Mouse (Mus musculus) cerebellum, adult 2 months (tissue): Measurements from ENCODE around the gene Rtp4. TPM values are rescaled to one million over a fixed set of nuclear protein-coding genes. Genes with fewer than 3 reads are reported as not detected.

Experiments used
- DNase-seq, 2 experiments: peaks; one replicate each; pipeline ENCODE4 v3.0.0; 2021
- H3K27ac ChIP-seq: fragments of 200-500 bp; 2 replicates; pipeline ENCODE4 v1.5.1; 2012; ENCODE audit warnings: low read length, control low read depth, inconsistent platforms; ENCODE audit not compliant: insufficient read depth
- H3K27me3 ChIP-seq: fragments of 200-500 bp; 2 replicates; pipeline ENCODE4 v1.6.1; 2012; ENCODE audit warnings: inconsistent platforms, mild to moderate bottlenecking, low read length, moderate library complexity; ENCODE audit not compliant: control insufficient read depth, insufficient read depth
- H3K4me1 ChIP-seq: fragments of 200-500 bp; 2 replicates; pipeline ENCODE4 v1.6.1; 2011; ENCODE audit warnings: low read length; ENCODE audit not compliant: control insufficient read depth, insufficient read depth
- H3K4me3 ChIP-seq: fragments of 200-500 bp; replicated peaks from 2 replicates; pipeline ENCODE3; 2011; ENCODE audit warnings: mild to moderate bottlenecking, low read depth, low read length, control low read depth; ENCODE audit not compliant: insufficient read depth
- CTCF ChIP-seq: fragments of 200-500 bp; IDR thresholded peaks from 2 replicates; pipeline ENCODE4 v1.5.1; 2011; ENCODE audit warnings: low read depth, mild to moderate bottlenecking, control low read depth, low read length, moderate library complexity, borderline replicate concordance; ENCODE audit not compliant: insufficient read depth
- POLR2A ChIP-seq: fragments of 200-500 bp; IDR thresholded peaks from 2 replicates; pipeline ENCODE4 v1.6.1; 2011; ENCODE audit warnings: low read length, control low read depth, borderline replicate concordance; ENCODE audit not compliant: insufficient read depth
- WGBS: fragments of 180-500 bp; shearing (Covaris S2); methylation state at CpG from one replicate; pipeline ENCODE4 v1.1.7; 2018; 5-methylcytosine and 5-hydroxymethylcytosine counted together
- polyA plus RNA-seq: library from polyadenylated mRNA; depleted of rRNA; stranded (reverse); fragments of >200 nt; gene quantifications from 2 replicates; pipeline ENCODE4 v1.2.3, GENCODE M21; 2012; rRNA removed

The Rtp4 gene
- 4.4 TPM in 2 replicates for polyA plus RNA-seq

GRCm38 (mm10) chr16:23520235-23520871, at the start of gene Rtp4, which contains the start of gene Masp1:
TSS of gene Rtp4 (plus strand) at chr16:23520291.
TSS of gene Masp1 (minus strand) at chr16:23520815.
- Histone ChIP-seq H3K4me1 (no peaks in the 10 kb centered on the region; the same call in 1 of the 2 replicates), H3K4me3 (peak within 1 kb of the TSS; percentile 6), H3K27me3 (no peaks in the 10 kb centered on the region; the same call in 1 of the 2 replicates), H3K27ac (no peak within 1 kb of the TSS)
- 3% methylated on average over 12 of the region's 12 CpGs for WGBS
- peak; percentile 19 to 20 for DNase-seq
- TF ChIP-seq POLR2A, result 0 out of 2 replicates have a peak, but pooled peaks have one; percentile 5
- no peak for TF ChIP-seq CTCF

GRCm38 (mm10) chr16:23471551-23471950, 48.5 kb upstream of the Rtp4 start:
- no peak for DNase-seq
- Histone ChIP-seq H3K4me1 (no peaks in the 10 kb centered on the region; the same call in 1 of the 2 replicates), H3K27me3 (no peaks in the 10 kb centered on the region), H3K4me3 (no peak overlapping the region), H3K27ac (no peak overlapping the region)
- WGBS, result 93% methylated on average over 6 of the region's 6 CpGs
- TF ChIP-seq CTCF (no peak), POLR2A (no peak)

- TF ChIP-seq POLR2A, result no peak
- no peak for TF ChIP-seq CTCF
- Histone ChIP-seq H3K4me1 (no peaks in the 10 kb centered on the region; the same call in 1 of the 2 replicates), H3K27ac (no peak overlapping the region), H3K27me3 (no peaks in the 10 kb centered on the region), H3K4me3 (no peak overlapping the region)
- DNase-seq, result no peak
- WGBS, result 53% methylated on average over 3 of the region's 3 CpGs
Observed at GRCm38 (mm10) chr16:23472046-23472445, 48.0 kb upstream of the Rtp4 start.

- no peak for DNase-seq
- Histone ChIP-seq H3K27me3 (no peaks in the 10 kb centered on the region), H3K4me1 (no peaks in the 10 kb centered on the region), H3K27ac (no peak overlapping the region), H3K4me3 (no peak overlapping the region)
- 93% methylated on average over 4 of the region's 4 CpGs for WGBS
- no peak for TF ChIP-seq POLR2A
- no peak for TF ChIP-seq CTCF
Observed at GRCm38 (mm10) chr16:23475651-23476050, 44.4 kb upstream of the Rtp4 start.

- no peak for TF ChIP-seq CTCF
- H3K4me3 ChIP-seq, result no peak overlapping the region
- H3K4me1 ChIP-seq, result no peaks in the 10 kb centered on the region
- no peak for DNase-seq
- no peaks in the 10 kb centered on the region for H3K27me3 ChIP-seq
- H3K27ac ChIP-seq, result no peak overlapping the region
Observed at GRCm38 (mm10) chr16:23476598-23476997, 43.5 kb upstream of the Rtp4 start.

DNA sequence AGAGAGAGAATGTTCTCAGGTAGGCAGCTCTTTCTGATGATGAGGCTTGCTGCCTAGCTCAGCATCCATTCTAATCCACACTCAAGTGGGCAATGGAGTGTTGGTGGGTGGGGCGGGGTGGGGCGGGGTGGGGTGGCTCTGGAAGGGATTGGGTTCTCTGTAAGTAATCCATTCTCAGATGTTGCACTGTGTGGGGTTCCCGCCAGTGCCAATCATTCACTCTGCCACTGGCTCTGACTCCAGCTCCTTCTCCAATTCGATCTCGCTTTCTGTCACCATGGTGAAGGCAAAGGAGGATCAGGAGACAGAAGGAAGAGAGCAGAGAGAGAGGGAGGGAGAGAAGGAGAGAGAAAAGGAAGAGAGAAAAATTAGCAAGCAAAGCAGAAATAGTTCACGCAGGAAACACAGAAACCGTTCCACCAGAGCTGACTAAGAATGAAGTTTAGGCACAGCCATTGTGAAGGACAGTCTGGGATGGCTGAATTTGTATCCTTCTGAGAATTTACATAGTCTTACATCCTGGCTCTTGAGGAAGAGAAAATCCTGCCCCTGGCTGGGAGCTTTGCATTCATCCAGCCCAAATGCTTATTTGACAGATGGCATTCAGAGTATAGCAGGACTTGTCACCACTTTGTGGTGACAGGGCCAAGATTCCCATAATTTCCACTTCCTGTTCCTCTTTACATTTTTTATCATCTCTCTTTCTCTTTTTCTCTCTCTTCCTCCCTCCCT, 40.1 kb upstream of the Rtp4 start:
- 40% methylated on average over 7 of the region's 7 CpGs for WGBS
- TF ChIP-seq CTCF, result no peak
- TF ChIP-seq POLR2A, result no peak
- DNase-seq, result no peak
- no peak overlapping the region for H3K4me3 ChIP-seq
- H3K27me3 ChIP-seq, result no peaks in the 10 kb centered on the region
- H3K27ac ChIP-seq, result no peak overlapping the region
- H3K4me1 ChIP-seq, result no peaks in the 10 kb centered on the region

DNA sequence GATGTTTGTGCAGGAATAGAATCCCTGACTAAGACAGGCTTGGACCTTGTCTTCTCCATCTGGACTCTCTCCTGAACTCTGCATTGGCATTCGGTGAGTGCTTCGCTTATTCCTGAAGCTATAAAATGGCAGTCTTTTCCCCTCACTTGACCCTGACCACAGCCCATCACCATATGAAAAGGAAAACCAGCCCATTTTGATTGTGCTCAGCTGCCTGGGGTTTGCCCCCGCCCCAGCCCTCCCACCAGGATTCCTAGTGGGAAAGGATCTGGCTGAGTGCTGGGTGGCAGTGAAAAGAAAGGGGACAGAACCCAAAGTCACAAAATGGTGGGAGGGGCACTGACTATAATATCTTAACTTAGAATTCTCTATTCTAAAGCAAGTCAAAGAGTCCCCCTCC, 37.9 kb upstream of the Rtp4 start:
- 53% methylated on average over 3 of the region's 3 CpGs for WGBS
- H3K4me3 ChIP-seq, result no peak overlapping the region
- no peak for DNase-seq
- no peak overlapping the region for H3K27ac ChIP-seq
- TF ChIP-seq POLR2A (no peak), CTCF (no peak)
- no peaks in the 10 kb centered on the region for H3K4me1 ChIP-seq
- no peaks in the 10 kb centered on the region for H3K27me3 ChIP-seq

GRCm38 (mm10) chr16:23482846-23483245, 37.2 kb upstream of the Rtp4 start:
- DNase-seq, result no peak
- WGBS, result 93% methylated on average over 12 of the region's 12 CpGs
- no peak overlapping the region for H3K27ac ChIP-seq

More at GRCm38 (mm10) chr16:23482846-23483245, 37.2 kb upstream of the Rtp4 start:
- no peaks in the 10 kb centered on the region for H3K27me3 ChIP-seq
- H3K4me3 ChIP-seq, result no peak overlapping the region
- no peak for TF ChIP-seq CTCF
- no peak for TF ChIP-seq POLR2A
- H3K4me1 ChIP-seq, result no peaks in the 10 kb centered on the region
